Mouse (Mus musculus) neural tube, embryonic 15.5 days (tissue): ENCODE results near the gene Rnf103. TPM values are rescaled to one million over a fixed set of nuclear protein-coding genes. Genes with fewer than 3 reads are reported as not detected.
"Not testable (repeated sequence)": the region's sequence is repeated elsewhere in the genome, so short reads cannot be mapped to it uniquely, and the experiment has no call there.

Experiments used
- ATAC-seq: fragments of 200-750 bp; cut with Nextera tagmentation; 2 replicates; pipeline ENCODE4 v1.8.0; 2017; ENCODE audit warnings: mild to moderate bottlenecking, moderate TSS enrichment, moderate library complexity; ENCODE audit not compliant: low FRiP score
- H3K27ac ChIP-seq: fragments of 300-500 bp; sonication (generic); replicated peaks from 2 replicates; pipeline ENCODE4 v1.5.1; 2015; ENCODE audit warnings: mild to moderate bottlenecking, inconsistent platforms
- H3K27me3 ChIP-seq: fragments of 300-500 bp; sonication (generic); replicated peaks from 2 replicates; pipeline ENCODE4 v1.6.1; 2015; ENCODE audit warnings: inconsistent platforms
- H3K36me3 ChIP-seq: fragments of 300-500 bp; sonication (generic); 2 replicates; pipeline ENCODE4 v1.6.1; 2015; ENCODE audit warnings: inconsistent platforms
- H3K4me1 ChIP-seq: fragments of 300-500 bp; sonication (generic); 2 replicates; pipeline ENCODE4 v1.6.1; 2015; ENCODE audit warnings: inconsistent platforms
- H3K4me2 ChIP-seq: fragments of 300-500 bp; sonication (generic); 2 replicates; pipeline ENCODE4 v1.6.1; 2015; ENCODE audit warnings: inconsistent platforms, mild to moderate bottlenecking, moderate library complexity
- H3K4me3 ChIP-seq: fragments of 300-500 bp; sonication (generic); replicated peaks from 2 replicates; pipeline ENCODE4 v1.5.1; 2015; ENCODE audit warnings: mild to moderate bottlenecking, inconsistent platforms
- H3K9ac ChIP-seq: fragments of 300-500 bp; sonication (generic); replicated peaks from 2 replicates; pipeline ENCODE4 v1.6.1; 2015; ENCODE audit warnings: mild to moderate bottlenecking, inconsistent platforms
- H3K9me3 ChIP-seq: fragments of 300-500 bp; sonication (generic); replicated peaks from 2 replicates; pipeline ENCODE4 v1.6.1; 2016; ENCODE audit warnings: inconsistent platforms
- WGBS: fragments of 180-500 bp; shearing (Covaris S2); methylation state at CpG from one replicate; pipeline ENCODE4 v1.1.7; 2015; ENCODE audit warnings: mixed read lengths; 5-methylcytosine and 5-hydroxymethylcytosine counted together
- polyA plus RNA-seq: library from polyadenylated mRNA; unstranded; fragments of >200 nt; fragmentation: Nextera tagmentation; extraction: Ambion mirVana; gene quantifications from 2 replicates; pipeline ENCODE4 v1.2.1, GENCODE M21; 2015

Gene Rnf103
- polyA plus RNA-seq, 1 experiment from 2014 or later: 23.9 TPM

DNA sequence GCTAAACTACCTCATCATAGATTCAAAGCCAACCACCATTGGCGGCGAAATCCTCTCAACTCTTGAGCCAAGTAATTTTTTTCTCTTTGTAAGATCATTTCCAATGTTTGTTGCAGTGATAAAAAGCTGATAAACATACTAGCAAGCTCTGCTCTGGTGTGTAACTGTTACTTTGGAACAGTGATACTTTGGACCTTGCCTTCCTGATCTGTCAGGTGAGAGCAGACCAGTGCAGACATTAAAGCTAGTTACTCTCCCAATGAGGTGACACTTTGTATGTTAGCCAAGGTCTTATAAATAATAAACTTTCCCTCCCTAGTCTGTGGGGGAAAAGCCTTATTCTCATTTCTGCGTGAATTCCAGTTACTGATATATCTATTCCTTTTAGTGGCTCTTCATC is 18.1 kb upstream of the Rnf103 start:
- 92% methylated on average over 3 of the region's 3 CpGs for WGBS
- Histone ChIP-seq H3K36me3 (no peaks in the 10 kb centered on the region), H3K4me3 (no peak overlapping the region), H3K4me2 (no peak overlapping the region), H3K9me3 (no peaks in the 10 kb centered on the region), H3K4me1 (no peaks in the 10 kb centered on the region), H3K27ac (no peak overlapping the region), H3K27me3 (no peaks in the 10 kb centered on the region), H3K9ac (no peak overlapping the region)
- ATAC-seq: no peak

DNA sequence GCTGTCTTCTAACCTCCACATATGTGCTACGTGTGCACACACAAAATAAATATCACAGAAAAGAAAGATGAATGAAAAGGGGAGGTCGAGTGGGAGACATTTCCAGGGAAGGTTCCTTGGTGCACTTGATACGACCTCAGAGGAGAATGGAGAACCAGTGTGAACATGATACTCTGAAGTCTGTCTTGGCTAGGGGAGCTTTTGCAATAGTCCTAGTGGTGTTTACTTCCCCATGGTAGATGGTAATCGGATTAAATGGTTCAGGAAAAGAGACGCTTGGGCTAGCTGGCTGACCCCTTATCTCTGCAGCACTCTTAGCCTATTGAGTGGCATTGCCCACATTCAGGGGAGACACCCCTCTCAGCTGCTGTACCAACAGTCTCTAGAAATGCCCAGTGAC is 16.9 kb upstream of the Rnf103 start:
- Histone ChIP-seq H3K4me3 (no peak overlapping the region), H3K9me3 (no peaks in the 10 kb centered on the region), H3K9ac (no peak overlapping the region), H3K27me3 (no peaks in the 10 kb centered on the region), H3K27ac (no peak overlapping the region), H3K36me3 (no peaks in the 10 kb centered on the region), H3K4me2 (no peak overlapping the region), H3K4me1 (no peaks in the 10 kb centered on the region)
- WGBS: 82% methylated on average over 5 of the region's 5 CpGs
- no peak for ATAC-seq

DNA sequence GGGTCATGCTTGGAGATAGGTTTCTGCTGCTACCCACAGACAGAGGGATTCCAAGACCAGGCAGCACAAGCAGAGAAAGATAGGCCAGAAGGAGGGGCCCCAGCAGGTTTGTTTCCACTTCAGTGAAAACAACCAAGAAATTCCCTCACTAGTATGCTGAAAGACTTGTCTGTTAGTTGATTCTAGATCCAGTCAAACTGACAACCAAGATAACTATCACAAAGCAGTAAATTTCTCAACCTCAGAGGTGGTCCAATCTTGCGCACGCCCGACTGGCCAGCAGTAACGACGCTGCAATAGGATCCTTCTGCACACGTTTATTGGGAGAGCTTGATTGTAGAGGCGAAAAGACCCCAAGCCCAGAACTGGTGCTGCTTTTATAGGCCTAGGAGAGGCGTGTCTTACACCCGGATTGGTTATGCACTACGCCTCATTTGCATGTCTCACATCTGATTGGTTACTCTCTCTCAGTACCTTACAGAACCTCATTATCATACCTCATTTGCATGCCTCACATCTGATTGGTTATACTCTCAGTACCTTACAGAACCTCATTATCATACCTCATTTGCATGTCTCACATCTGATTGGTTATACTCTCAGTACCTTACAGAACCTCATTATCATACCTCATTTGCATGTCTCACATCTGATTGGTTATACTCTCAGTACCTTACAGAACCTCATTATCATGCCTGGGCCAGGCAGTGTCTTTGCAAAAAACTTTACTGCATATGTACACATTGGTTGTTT is 14.7 kb upstream of the Rnf103 start:
- not testable (repeated sequence) for H3K4me1 ChIP-seq, H3K36me3 ChIP-seq, H3K4me3 ChIP-seq, H3K27me3 ChIP-seq, H3K27ac ChIP-seq, H3K9ac ChIP-seq, ATAC-seq, H3K9me3 ChIP-seq, H3K4me2 ChIP-seq
- 91% methylated on average over 10 of the region's 10 CpGs for WGBS

GRCm38 (mm10) chr6:71479588-71479987 is 14.1 kb upstream of the Rnf103 start:
- H3K27ac ChIP-seq, H3K4me1 ChIP-seq, ATAC-seq, H3K27me3 ChIP-seq, H3K4me3 ChIP-seq, H3K9me3 ChIP-seq, H3K4me2 ChIP-seq, H3K36me3 ChIP-seq, H3K9ac ChIP-seq: not testable (repeated sequence)
- WGBS: 95% methylated on average over 2 of the region's 2 CpGs

GRCm38 (mm10) chr6:71480136-71480535 is 13.6 kb upstream of the Rnf103 start:
- H3K27me3 ChIP-seq: no peaks in the 10 kb centered on the region
- no peak overlapping the region for H3K4me3 ChIP-seq
- H3K4me2 ChIP-seq: no peak overlapping the region
- no peaks in the 10 kb centered on the region for H3K36me3 ChIP-seq
- no peaks in the 10 kb centered on the region for H3K9me3 ChIP-seq
- 89% methylated on average over 1 of the region's 1 CpGs for WGBS
- no peak for ATAC-seq
- no peak overlapping the region for H3K9ac ChIP-seq
- no peaks in the 10 kb centered on the region for H3K4me1 ChIP-seq
- H3K27ac ChIP-seq: no peak overlapping the region

- H3K4me1 ChIP-seq: no peaks in the 10 kb centered on the region
- no peak overlapping the region for H3K4me2 ChIP-seq
- no peak overlapping the region for H3K9ac ChIP-seq
- no peaks in the 10 kb centered on the region for H3K9me3 ChIP-seq
- no peak for ATAC-seq
- 64% methylated on average over 7 of the region's 7 CpGs for WGBS
- H3K27me3 ChIP-seq: no peaks in the 10 kb centered on the region
- no peak overlapping the region for H3K4me3 ChIP-seq
- no peak overlapping the region for H3K27ac ChIP-seq
- no peaks in the 10 kb centered on the region for H3K36me3 ChIP-seq
Measured at GRCm38 (mm10) chr6:71481136-71481535, 12.6 kb upstream of the Rnf103 start.

- Histone ChIP-seq H3K4me3 (no peak overlapping the region), H3K27me3 (no peaks in the 10 kb centered on the region), H3K4me1 (no peaks in the 10 kb centered on the region), H3K9ac (no peak overlapping the region), H3K4me2 (no peak overlapping the region), H3K9me3 (no peaks in the 10 kb centered on the region), H3K27ac (no peak overlapping the region), H3K36me3 (no peaks in the 10 kb centered on the region)
- ATAC-seq: no peak
- WGBS: 77% methylated on average over 5 of the region's 5 CpGs
Measured at GRCm38 (mm10) chr6:71485246-71485645, 8.4 kb upstream of the Rnf103 start.

GRCm38 (mm10) chr6:71486226-71486625 is 7.5 kb upstream of the Rnf103 start:
- Histone ChIP-seq H3K27me3 (no peaks in the 10 kb centered on the region), H3K4me1 (no peaks in the 10 kb centered on the region), H3K4me3 (no peak overlapping the region), H3K27ac (no peak overlapping the region), H3K9ac (no peak overlapping the region), H3K36me3 (no peaks in the 10 kb centered on the region), H3K4me2 (no peak overlapping the region), H3K9me3 (no peaks in the 10 kb centered on the region)
- 76% methylated on average over 2 of the region's 2 CpGs for WGBS
- no peak for ATAC-seq

GRCm38 (mm10) chr6:71486867-71487266 is 6.8 kb upstream of the Rnf103 start:
- Histone ChIP-seq H3K4me2 (no peak overlapping the region), H3K4me1 (no peaks in the 10 kb centered on the region), H3K4me3 (no peak overlapping the region), H3K27ac (no peak overlapping the region), H3K9me3 (no peaks in the 10 kb centered on the region), H3K36me3 (no peaks in the 10 kb centered on the region), H3K27me3 (no peaks in the 10 kb centered on the region), H3K9ac (no peak overlapping the region)
- 73% methylated on average over 1 of the region's 1 CpGs for WGBS
- no peak for ATAC-seq

GRCm38 (mm10) chr6:71487966-71488365 is 5.7 kb upstream of the Rnf103 start:
- 55% methylated on average over 4 of the region's 4 CpGs for WGBS
- Histone ChIP-seq H3K4me3 (no peak overlapping the region), H3K9ac (no peak overlapping the region), H3K4me1 (peaks cover 3% of the 10 kb centered on the region; the same call in 1 of the 2 replicates), H3K36me3 (no peaks in the 10 kb centered on the region), H3K27me3 (no peaks in the 10 kb centered on the region), H3K4me2 (no peak overlapping the region), H3K9me3 (no peaks in the 10 kb centered on the region), H3K27ac (no peak overlapping the region)
- no peak for ATAC-seq

DNA sequence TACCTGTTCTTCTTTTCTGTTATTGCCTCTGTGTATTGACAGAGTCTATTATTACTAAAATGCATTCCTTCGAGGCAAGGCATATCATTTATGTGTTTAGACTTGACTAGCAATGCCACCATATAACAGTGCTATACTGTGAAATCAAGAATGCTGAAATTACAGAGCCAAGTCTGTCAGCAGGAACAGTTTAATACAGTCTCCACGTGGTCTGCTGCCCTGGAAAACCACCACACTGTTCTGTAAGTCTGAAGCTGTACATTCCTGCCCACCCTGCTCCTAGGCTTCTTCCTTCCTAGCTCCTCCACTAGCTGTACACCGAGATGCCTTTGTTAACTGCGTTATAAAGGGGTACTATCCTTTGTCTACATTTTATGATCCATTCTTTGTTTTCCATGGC is 1.6 kb upstream of the Rnf103 start:
- Histone ChIP-seq H3K4me2 (no peak overlapping the region), H3K27me3 (no peaks in the 10 kb centered on the region), H3K9ac (no peak overlapping the region), H3K36me3 (no peaks in the 10 kb centered on the region), H3K4me3 (no peak overlapping the region), H3K27ac (0 out of 2 replicates have a peak overlapping the region, but pooled peaks have one; percentile 13), H3K4me1 (peaks cover 17% of the 10 kb centered on the region), H3K9me3 (no peaks in the 10 kb centered on the region)
- 16% methylated on average over 4 of the region's 4 CpGs for WGBS
- no peak for ATAC-seq

DNA sequence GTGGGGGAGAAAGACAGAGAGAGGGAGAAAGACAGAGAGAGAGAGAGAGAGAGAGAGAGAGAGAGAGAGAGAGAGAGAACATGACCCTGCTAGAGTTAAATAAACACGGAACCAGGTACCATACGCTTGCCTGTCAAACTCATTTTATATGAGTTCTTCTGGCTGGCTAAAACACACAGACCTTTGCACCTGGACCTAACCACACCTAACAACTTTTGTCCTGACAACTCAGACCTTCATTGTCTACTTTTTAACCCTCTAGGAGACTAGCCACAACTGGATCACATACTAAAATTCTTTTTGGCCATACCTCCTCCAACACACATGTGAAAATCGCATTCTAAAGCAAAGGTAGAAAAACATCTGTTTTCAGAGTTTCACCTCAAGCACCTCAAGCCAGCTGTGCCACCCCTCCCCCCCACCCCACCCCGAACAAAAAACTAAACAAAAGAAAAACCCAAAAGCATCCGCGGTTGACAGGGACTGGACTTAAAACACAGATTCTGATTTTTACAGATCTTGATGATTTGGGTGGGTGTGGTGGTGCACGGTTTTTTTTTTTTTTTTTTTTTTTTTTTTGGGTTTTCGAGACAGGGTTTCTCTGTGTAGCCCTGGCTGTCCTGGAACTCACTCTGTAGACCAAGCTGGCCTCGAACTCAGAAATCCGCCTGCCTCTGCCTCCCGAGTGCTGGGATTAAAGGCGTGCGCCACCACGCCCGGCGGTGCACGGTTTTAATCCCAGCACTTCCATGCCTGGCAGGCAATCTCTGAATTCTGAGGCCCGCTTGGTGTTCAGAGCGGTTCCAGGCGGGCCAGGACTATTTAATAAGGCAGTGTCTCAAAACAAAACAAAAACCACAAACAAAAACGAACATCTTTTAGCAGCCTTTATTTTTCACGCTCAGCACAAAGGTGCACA is 679 bp upstream of the Rnf103 start:
- Histone ChIP-seq H3K9me3 (no peaks in the 10 kb centered on the region), H3K4me3 (peak overlapping the region; percentile 93), H3K27ac (peak overlapping the region; percentile 99), H3K4me1 (peaks cover 17% of the 10 kb centered on the region), H3K36me3 (0 out of 2 replicates have a peak, but pooled peaks cover under 1% of the 10 kb centered on the region), H3K4me2 (peak overlapping the region; percentile 64), H3K9ac (peak overlapping the region; percentile 99), H3K27me3 (no peaks in the 10 kb centered on the region)
- 15% methylated on average over 21 of the region's 22 CpGs for WGBS
- peak; percentile 54 for ATAC-seq
